Mouse (Mus musculus): Measurements from ENCODE around the gene Supt6. TPM values are rescaled to one million over a fixed set of nuclear protein-coding genes. Genes with fewer than 3 reads are reported as not detected.
A peak's percentile ranks its signal among the peaks of the same experiment; 100 is the strongest.
"Not testable (repeated sequence)": the region's sequence is repeated elsewhere in the genome, so short reads cannot be mapped to it uniquely, and the experiment has no call there.

The Supt6 gene
- polyA plus RNA-seq (2014; fragmentation: Nextera tagmentation; extraction: Ambion mirVana) = 25.8 and 27.9 TPM in 2 replicates

DNA sequence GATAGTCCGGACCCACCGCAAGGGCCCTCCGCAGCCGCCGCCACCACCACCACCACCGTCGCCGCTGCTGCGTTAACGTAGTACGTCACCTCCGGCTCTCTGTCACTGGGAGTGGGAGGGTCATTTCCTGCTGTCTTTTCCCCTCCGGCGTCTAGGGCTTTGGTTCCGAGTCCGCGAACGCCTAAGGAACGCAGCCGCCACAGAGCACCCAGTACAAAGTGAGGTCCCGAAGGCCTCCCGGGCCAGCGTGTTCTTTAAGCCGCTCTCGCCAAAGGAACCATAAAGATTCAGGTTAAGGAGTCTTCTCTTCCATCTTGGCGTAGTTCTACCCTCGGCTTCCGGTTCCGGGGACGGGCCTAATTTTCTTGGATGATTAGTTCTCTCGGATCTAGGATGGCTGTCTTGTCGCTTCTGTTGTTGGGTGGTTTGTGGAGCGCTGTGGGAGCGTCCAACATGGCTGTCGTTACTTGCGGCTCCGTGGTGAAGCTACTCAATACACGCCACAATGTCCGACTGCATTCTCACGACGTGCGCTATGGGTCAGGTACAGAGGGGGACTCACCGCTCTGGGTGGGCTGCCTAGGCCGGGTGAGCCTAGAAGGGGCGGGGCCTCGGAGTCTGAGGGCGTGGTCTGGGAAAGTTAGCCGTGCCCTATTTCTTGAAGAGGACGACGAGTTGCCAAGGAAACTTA, at the start of gene Supt6, which contains the start of gene Sdf2:
Gene Supt6 (minus strand): TSS at position 361 of the 691 bp plus-strand sequence.
Gene Sdf2 (plus strand): TSS at position 120 of the 691 bp plus-strand sequence.
- H3K36me3 ChIP-seq (ENCODE audit: insufficient read depth) = peaks cover 2% of the 10 kb centered on the region; the same call in 1 of the 2 replicates
- DNase-seq = peak; percentile 96

DNA sequence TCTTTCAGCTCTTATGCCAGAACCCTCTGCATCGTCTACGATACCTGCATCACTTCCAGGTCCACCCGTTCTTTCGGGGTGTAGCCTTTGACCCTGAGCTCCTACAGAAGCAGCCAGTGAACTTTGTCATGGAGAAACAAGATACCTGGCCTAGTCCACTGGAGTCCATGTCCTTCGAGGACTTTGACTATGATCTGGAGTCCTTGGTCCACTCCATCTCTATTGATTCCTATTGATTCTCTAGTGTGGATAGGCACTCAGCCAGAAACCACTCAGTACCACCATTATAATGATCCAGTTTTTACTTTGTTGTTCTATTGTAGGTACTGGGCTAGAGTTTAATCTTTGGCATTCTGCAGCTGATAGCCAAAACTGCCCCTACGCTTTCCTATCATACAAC, 48.8 kb upstream of the Supt6 start:
- no peak for ATAC-seq (ENCODE audit: insufficient read depth)
- WGBS = 91% methylated on average over 6 of the region's 6 CpGs

More for the DNA sequence above, at the start of gene Supt6, which contains the start of gene Sdf2:
- Histone ChIP-seq H3K27me3 (ENCODE audit: insufficient read depth, low read length) (no peaks in the 10 kb centered on the region), H3K9ac (peak within 1 kb of the TSS; percentile 97), H3K4me2 (peak within 1 kb of the TSS; percentile 72), H3K27ac (ENCODE audit: low read depth) (peak within 1 kb of the TSS; percentile 94), H3K4me1 (ENCODE audit: insufficient read depth) (peaks cover 15% of the 10 kb centered on the region), H3K4me3 (ENCODE audit: low read depth, low read length) (peak within 1 kb of the TSS; percentile 97), H3K9me3 (ENCODE audit: low read depth, low read length) (no peaks in the 10 kb centered on the region)
- no peak for TF ChIP-seq CTCF (IDR thresholded peaks at IDR 0.05; ENCODE audit: low read depth)
- WGBS = under 1% methylated on average over 50 of the region's 50 CpGs
- ATAC-seq (ENCODE audit: insufficient read depth) = peak; percentile 95

DNA sequence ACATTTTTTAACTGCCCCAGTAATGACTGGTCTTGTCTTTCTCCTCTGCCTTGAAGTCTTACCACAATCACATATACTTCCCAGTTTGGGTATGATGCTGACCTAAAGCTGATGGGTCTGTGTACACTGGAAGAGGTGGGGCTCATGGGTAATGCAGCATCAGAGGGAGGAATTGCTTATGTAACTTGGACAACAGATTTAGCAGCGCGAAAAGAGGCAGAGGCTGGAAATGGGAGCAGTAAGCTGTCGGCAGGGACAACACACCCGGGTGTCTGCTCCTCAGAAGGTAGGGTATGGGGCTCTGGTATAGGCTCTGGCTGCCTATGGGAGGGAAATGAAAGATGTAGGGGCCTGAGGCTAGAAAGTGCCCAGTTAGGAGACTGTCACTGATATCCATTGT, 44.9 kb upstream of the Supt6 start, which contains the start of gene BC030499:
Gene BC030499 (plus strand): TSS at position 188 of the 400 bp plus-strand sequence.
- peaks cover 71% of the 10 kb centered on the region for H3K36me3 ChIP-seq (ENCODE audit: insufficient read depth)
- no peak within 1 kb of the TSS for H3K27ac ChIP-seq (ENCODE audit: low read depth)
- H3K4me2 ChIP-seq = no peak within 1 kb of the TSS
- no peaks in the 10 kb centered on the region for H3K27me3 ChIP-seq (ENCODE audit: insufficient read depth, low read length)
- DNase-seq = no peak
- H3K4me1 ChIP-seq (ENCODE audit: insufficient read depth) = no peaks in the 10 kb centered on the region
- ATAC-seq (ENCODE audit: insufficient read depth) = no peak
- no peak within 1 kb of the TSS for H3K9ac ChIP-seq
- no peaks in the 10 kb centered on the region for H3K9me3 ChIP-seq (ENCODE audit: low read depth, low read length)
- WGBS = 89% methylated on average over 4 of the region's 4 CpGs
- TF ChIP-seq CTCF (IDR thresholded peaks at IDR 0.05; ENCODE audit: low read depth) = no peak
- H3K4me3 ChIP-seq (ENCODE audit: low read depth, low read length) = no peak within 1 kb of the TSS

More for the DNA sequence above, 48.8 kb upstream of the Supt6 start:
- H3K27me3 ChIP-seq (ENCODE audit: insufficient read depth, low read length) = no peaks in the 10 kb centered on the region
- H3K9ac ChIP-seq = no peak overlapping the region
- H3K9me3 ChIP-seq (ENCODE audit: low read depth, low read length) = no peaks in the 10 kb centered on the region
- no peak for DNase-seq
- H3K4me2 ChIP-seq = no peak overlapping the region
- H3K27ac ChIP-seq (ENCODE audit: low read depth) = no peak overlapping the region
- H3K4me3 ChIP-seq (ENCODE audit: low read depth, low read length) = no peak overlapping the region
- peaks cover 33% of the 10 kb centered on the region for H3K36me3 ChIP-seq (ENCODE audit: insufficient read depth)
- H3K4me1 ChIP-seq (ENCODE audit: insufficient read depth) = no peaks in the 10 kb centered on the region
- TF ChIP-seq CTCF (IDR thresholded peaks at IDR 0.05; ENCODE audit: low read depth) = no peak

DNA sequence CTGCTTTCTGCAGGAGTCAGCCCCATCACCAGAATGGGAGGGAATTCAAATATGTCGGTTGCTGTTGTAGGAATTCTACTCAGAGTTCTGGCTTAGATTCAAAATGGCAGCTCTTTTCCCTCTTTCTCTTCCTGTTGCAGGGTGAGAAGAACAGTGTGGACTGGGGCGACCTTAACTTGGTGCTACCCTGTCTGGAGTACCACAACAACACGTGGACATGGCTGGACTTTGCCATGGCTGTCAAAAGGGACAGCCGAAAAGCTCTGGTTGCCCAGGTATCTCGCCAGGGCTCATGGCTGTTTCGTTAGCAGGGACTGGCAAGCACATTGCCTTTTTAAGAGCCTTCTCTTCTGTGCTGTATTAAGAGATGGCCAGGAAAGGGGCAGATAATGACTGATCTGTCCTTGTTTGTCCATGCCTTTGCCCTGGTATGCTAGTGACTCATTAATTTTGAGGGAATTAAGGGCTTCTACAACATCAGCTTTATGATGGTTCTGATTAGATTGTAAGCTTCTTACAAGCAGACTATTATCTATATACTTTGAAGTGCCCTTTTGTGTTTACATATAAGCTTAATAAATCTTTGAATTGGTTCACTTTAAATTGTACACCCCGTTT, 43.5 kb upstream of the Supt6 start:
- no peaks in the 10 kb centered on the region for H3K27me3 ChIP-seq (ENCODE audit: insufficient read depth, low read length)
- no peaks in the 10 kb centered on the region for H3K4me1 ChIP-seq (ENCODE audit: insufficient read depth)
- H3K9ac ChIP-seq = no peak overlapping the region
- no peak overlapping the region for H3K4me2 ChIP-seq
- ATAC-seq (ENCODE audit: insufficient read depth) (no peak), DNase-seq (no peak)
- H3K4me3 ChIP-seq (ENCODE audit: low read depth, low read length) = no peak overlapping the region
- H3K9me3 ChIP-seq (ENCODE audit: low read depth, low read length) = no peaks in the 10 kb centered on the region
- H3K36me3 ChIP-seq (ENCODE audit: insufficient read depth) = peaks cover 85% of the 10 kb centered on the region
- H3K27ac ChIP-seq (ENCODE audit: low read depth) = no peak overlapping the region
- no peak for TF ChIP-seq CTCF (IDR thresholded peaks at IDR 0.05; ENCODE audit: low read depth)
- 86% methylated on average over 7 of the region's 7 CpGs for WGBS

DNA sequence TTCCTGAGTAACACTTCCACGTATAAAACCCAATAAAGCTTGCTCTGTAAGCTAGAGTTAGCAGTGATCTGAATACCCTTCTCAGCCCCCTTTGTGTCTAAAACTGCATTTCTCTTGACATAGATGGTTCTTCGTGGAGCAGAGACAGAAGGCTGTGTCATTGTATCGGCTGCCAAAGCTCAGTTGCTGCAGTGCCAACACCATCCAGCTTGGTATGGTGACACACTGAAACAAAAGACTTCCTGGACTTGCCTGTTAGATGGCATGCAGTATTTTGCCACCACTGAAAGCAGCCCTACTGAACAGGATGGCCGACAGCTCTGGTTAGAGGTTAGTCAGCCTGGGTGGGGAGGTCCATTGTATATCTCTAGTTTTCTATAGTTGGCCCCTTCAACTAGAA, 33.8 kb upstream of the Supt6 start:
- DNase-seq = no peak
- Histone ChIP-seq H3K4me1 (ENCODE audit: insufficient read depth) (no peaks in the 10 kb centered on the region), H3K36me3 (ENCODE audit: insufficient read depth) (peaks cover 96% of the 10 kb centered on the region), H3K27me3 (ENCODE audit: insufficient read depth, low read length) (no peaks in the 10 kb centered on the region), H3K9ac (no peak overlapping the region), H3K4me2 (no peak overlapping the region), H3K9me3 (ENCODE audit: low read depth, low read length) (no peaks in the 10 kb centered on the region), H3K27ac (ENCODE audit: low read depth) (no peak overlapping the region), H3K4me3 (ENCODE audit: low read depth, low read length) (no peak overlapping the region)
- TF ChIP-seq CTCF (IDR thresholded peaks at IDR 0.05; ENCODE audit: low read depth) = no peak
- 92% methylated on average over 4 of the region's 4 CpGs for WGBS
- ATAC-seq (ENCODE audit: insufficient read depth) = no peak

DNA sequence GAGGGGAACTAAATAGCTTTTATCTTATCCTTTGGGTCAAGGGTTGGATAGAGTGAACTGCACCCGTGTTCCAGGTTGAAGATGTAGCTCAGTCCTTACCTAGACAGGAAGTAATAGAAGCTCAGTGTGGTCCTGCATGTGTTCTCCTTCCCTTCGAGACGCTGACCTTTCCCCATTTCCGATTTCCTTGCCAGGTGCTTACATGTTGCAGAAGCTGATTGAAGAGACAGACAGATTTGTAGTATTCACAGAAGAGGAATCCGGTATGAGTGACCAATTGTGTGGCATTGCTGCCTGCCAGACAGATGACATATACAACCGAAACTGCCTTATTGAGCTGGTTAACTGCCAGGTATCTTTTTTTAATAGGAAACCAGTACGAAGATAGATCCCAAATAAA, 33.1 kb upstream of the Supt6 start:
- Histone ChIP-seq H3K4me3 (ENCODE audit: low read depth, low read length) (no peak overlapping the region), H3K9ac (no peak overlapping the region), H3K4me2 (no peak overlapping the region), H3K27ac (ENCODE audit: low read depth) (no peak overlapping the region), H3K4me1 (ENCODE audit: insufficient read depth) (no peaks in the 10 kb centered on the region), H3K36me3 (ENCODE audit: insufficient read depth) (peaks cover 96% of the 10 kb centered on the region), H3K27me3 (ENCODE audit: insufficient read depth, low read length) (no peaks in the 10 kb centered on the region), H3K9me3 (ENCODE audit: low read depth, low read length) (no peaks in the 10 kb centered on the region)
- DNase-seq (no peak), ATAC-seq (ENCODE audit: insufficient read depth) (no peak)
- no peak for TF ChIP-seq CTCF (IDR thresholded peaks at IDR 0.05; ENCODE audit: low read depth)
- 83% methylated on average over 7 of the region's 7 CpGs for WGBS

DNA sequence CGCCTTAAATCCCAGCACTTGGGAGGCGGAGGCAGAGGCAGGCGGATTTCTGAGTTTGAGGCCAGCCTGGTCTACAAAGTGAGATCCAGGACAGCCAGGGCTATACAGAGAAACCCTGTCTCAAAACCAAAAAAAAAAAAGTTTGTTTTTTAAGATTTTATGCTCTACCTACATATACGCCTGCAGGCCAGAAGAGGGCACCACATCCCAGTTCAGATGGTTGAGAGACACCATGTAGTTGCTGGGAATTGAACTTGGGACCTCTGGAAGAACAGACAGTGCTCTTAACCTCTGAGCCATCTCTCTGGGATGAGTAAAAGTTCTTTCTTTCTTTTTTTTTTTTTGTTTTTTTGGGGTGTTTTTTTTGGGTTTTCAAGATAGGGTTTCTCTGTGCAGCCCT, 30.4 kb upstream of the Supt6 start:
- not testable (repeated sequence) for H3K4me2 ChIP-seq; H3K4me3 ChIP-seq (ENCODE audit: low read depth, low read length); H3K27me3 ChIP-seq (ENCODE audit: insufficient read depth, low read length); H3K9me3 ChIP-seq (ENCODE audit: low read depth, low read length); H3K4me1 ChIP-seq (ENCODE audit: insufficient read depth); ATAC-seq (ENCODE audit: insufficient read depth); H3K27ac ChIP-seq (ENCODE audit: low read depth); H3K9ac ChIP-seq
- peak; percentile 10 for DNase-seq
- whole genome bisulfite sequencing = 93% methylated on average over 4 of the region's 4 CpGs
- peak; percentile 24; the same call in 1 of the 2 replicates for TF ChIP-seq CTCF (IDR thresholded peaks at IDR 0.05; ENCODE audit: low read depth)
- H3K36me3 ChIP-seq (ENCODE audit: insufficient read depth) = peaks cover 98% of the 10 kb centered on the region

Measured in lung, embryonic 14.5 days (tissue).